Mouse (Mus musculus): ENCODE results near the gene Fam107b.
"Not testable (repeated sequence)": the region's sequence is repeated elsewhere in the genome, so short reads cannot be mapped to it uniquely, and the experiment has no call there.

Gene Fam107b

GRCm38 (mm10) chr2:3658900-3659299, 88.6 kb downstream of the Fam107b start:
- peak; percentile 82 for DNase-seq (ENCODE audit: low read depth, low spot score)

GRCm38 (mm10) chr2:3659300-3659910, 89.1 kb downstream of the Fam107b start:
- peak; percentile 33 for DNase-seq (ENCODE audit: low read depth, low spot score)

DNA sequence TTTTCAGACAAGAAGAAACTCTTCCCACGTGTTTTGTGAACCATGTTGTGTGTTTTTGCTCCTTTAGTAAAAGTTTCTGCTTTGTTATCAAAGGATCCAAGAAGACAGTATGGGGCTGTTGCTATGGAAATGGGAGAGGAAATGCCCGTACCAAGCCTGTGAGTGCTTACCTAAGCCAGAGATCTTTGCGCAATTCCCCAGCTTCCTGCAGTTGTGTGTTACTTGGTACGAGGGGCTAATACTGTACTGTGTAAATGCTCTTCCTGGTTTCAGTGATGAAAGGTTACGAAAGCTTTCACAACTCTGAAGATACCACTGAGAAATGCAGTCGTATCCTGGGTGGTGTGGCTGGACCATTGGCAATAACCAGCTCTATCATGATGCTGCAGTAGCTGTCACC, 93.8 kb downstream of the Fam107b start:
- DNase-seq (ENCODE audit: low read depth, low spot score) = no peak

- DNase-seq (ENCODE audit: low read depth, low spot score) = peak; percentile 32
Measured at GRCm38 (mm10) chr2:3668682-3669081, 98.4 kb downstream of the Fam107b start.

DNA sequence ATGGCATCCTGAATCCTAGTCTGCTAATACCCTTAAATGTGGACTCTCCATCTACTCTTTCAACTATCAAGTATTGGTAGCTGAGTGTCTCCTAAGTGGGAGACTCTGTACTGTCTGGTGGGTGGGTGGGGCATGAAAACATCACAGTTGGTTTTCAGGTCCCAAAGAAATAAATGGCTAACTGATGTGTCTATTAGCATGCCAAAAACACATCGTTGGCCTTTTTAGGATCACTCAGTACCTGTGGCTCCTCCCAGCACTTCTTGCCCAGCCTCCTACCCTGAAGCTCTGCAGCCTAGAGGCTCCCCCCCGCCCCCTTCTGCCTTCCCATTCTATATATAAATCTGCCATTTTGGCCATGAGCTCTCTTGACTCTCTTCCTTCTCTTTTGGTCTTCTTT, 99.4 kb downstream of the Fam107b start:
- no peak for DNase-seq (ENCODE audit: low read depth, low spot score)

GRCm38 (mm10) chr2:3672654-3673367, 102.5 kb downstream of the Fam107b start:
- DNase-seq (ENCODE audit: low read depth, low spot score) = no peak

- no peak for DNase-seq (ENCODE audit: low read depth, low spot score)
Measured at GRCm38 (mm10) chr2:3675481-3675880, 105.2 kb downstream of the Fam107b start.

DNA sequence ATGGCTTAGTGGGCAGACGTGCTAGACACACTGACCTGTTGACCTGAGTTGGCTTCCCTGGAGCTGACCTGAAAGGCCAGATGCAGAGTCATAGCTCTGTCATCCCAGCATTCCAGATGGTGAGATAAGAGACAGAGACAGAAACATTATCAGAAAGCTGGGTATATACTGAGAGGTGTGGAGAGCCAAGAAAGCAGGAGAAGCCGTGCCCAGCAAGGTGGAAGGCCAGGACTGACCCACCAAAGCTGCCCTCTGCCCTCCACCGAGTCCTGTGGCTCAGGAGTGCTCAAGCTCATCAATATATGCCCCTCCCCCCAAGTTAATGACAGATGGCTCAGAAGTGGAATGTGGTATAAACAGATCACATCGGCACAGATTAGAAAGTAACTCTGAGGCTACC, 112.4 kb downstream of the Fam107b start:
- DNase-seq (ENCODE audit: low read depth, low spot score) = no peak

- no peak for DNase-seq (ENCODE audit: low read depth, low spot score)
Measured at GRCm38 (mm10) chr2:3683343-3683742, 113.1 kb downstream of the Fam107b start.

DNA sequence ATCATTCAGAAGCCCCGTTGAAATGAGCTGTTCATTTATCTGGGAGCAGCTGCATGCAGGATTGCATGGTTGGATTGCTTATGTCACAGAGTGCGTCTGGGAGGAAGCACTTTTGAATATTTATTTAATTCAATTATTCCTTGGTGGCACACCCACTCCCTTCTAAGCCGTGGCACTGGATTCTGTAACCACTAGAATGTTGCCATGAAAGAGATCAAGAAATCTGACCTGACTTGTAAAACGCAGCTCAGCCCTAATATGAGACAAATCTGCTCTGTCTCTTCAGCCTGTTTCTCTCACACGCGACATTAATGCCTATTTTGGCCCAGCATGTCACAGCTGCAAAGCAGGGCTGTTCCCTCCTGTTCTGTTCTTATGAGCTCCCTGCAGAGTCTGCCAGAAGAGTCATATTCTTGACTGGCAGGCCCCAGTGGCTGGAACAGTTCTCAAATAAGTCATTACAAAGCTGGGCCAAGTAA, 113.5 kb downstream of the Fam107b start:
- no peak for DNase-seq (ENCODE audit: low read depth, low spot score)

GRCm38 (mm10) chr2:3690221-3690620, 119.9 kb downstream of the Fam107b start:
- no peak for DNase-seq (ENCODE audit: low read depth, low spot score)

DNA sequence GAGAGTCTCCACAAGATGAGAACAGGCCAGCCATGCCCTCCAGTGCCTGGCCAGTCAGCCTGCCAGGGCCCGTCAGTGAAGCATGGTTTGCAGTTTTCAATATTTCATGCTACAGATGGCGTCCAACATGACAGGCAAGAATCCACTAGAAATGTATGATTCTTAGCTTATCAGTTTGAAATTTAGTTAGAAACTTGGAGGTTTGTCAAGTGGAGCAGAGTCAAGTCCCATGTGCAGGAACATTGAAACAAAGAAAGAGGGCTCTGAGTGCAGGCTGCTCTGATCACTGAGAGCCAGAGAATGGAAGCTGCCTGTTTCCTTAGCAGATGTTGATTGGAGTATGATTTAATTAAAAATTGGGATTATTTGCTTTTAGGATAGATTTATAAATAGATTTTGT, 122.5 kb downstream of the Fam107b start:
- DNase-seq (ENCODE audit: low read depth, low spot score) = no peak

DNA sequence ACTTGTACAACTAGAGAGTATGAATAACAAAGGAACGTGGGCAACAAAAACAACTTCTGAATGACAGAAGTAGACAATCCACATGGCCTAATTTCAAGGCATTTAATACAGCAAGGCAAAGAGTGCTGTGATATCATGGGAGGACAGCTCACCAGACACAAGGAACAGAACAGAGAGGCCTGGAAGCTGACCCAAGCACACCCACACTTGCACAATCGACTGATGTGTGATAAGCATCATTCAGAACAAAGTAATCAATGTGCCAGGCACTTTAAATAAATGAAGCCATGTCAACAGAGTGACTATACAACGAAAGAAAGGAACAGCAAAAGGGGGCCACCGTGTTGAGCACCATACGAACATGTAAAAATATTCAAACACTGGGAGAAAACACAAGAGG, 125.6 kb downstream of the Fam107b start:
- DNase-seq (ENCODE audit: low read depth, low spot score) = no peak

- DNase-seq (ENCODE audit: low read depth, low spot score) = no peak
Measured at GRCm38 (mm10) chr2:3700368-3700767, 130.1 kb downstream of the Fam107b start.

- DNase-seq (ENCODE audit: low read depth, low spot score) = no peak
Measured at GRCm38 (mm10) chr2:3702640-3703190, 132.4 kb downstream of the Fam107b start.

GRCm38 (mm10) chr2:3703806-3704205, 133.5 kb downstream of the Fam107b start:
- peak; percentile 61 for DNase-seq (ENCODE audit: low read depth, low spot score)

GRCm38 (mm10) chr2:3704311-3705162, 134.2 kb downstream of the Fam107b start:
- DNase-seq (ENCODE audit: low read depth, low spot score) = no peak

GRCm38 (mm10) chr2:3705283-3705682, 135.0 kb downstream of the Fam107b start:
- DNase-seq (ENCODE audit: low read depth, low spot score) = not testable (repeated sequence)

DNA sequence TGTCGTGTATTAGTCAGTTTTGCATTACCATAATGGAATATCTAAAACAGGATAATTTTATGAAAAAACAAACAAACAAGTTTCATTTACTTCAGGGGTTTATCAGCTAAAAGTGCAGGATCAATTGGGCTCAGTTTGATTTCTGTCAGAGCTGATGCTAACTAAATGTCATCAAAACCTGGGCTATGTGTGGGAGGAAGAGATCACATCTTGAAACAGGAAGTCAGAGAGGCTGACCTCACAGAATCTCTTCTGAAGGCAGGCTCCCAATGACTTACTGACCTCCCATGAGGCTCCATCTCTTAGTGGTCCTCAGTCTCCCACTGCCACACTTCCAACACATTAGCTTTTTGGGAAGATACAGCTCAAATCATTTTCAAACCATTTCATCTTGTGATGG, 136.9 kb downstream of the Fam107b start:
- no peak for DNase-seq (ENCODE audit: low read depth, low spot score)

DNA sequence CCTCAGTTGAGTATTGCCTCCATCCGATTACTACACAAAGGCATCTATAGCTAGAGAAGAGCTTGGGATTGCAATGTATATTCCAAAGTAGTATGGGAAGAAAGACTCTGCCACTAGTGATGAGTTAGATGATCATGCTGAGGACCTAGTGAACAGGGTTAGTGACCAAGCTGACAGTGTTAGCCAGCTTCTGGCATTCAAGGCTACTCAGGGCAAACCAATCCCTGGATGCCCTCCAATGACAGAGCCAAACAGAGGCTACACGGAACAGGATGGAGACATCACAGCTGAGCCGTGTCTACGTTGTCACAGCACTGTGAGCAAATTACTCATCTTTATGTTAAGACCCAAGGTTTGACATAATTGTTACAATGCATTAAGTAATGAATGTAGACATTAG, 138.3 kb downstream of the Fam107b start:
- no peak for DNase-seq (ENCODE audit: low read depth, low spot score)

DNA sequence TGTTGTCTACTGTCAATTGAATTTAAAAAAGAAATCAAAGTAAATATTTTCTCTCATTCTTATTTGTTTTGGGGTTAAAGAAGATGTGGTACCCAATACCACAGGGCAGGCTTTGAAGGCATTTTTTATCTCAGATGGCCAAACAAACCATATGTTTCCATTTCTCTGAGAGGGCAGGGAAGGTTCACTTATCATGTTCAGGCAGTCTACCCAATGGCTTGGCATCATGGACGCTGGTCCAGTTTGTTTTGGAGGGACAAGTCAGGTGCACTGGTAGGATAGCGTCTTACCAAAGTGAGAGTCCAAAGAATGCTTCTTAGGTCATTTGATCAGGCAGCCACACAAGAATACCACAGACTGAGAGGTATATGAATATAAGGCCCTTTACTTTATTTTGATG, 139.6 kb downstream of the Fam107b start:
- no peak for DNase-seq (ENCODE audit: low read depth, low spot score)

DNA sequence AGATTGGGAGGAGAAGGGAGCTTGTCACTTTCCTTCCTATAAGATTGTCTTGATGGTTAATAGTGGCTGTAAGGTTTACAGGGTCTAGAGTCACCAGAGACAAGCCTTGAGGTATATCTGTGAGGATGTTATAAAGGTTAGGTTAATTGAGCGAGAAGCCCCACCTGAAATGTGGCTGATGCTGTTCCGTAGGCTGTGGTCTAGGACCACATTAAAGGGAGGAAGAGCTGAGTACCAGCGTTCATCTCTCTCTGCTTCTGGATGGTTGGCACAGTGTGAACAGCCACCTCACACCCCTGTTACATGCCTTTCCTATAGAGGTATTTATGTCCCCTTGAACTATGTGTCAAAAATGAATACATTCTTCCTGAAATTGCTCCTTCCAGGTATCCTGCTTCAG, 140.2 kb downstream of the Fam107b start:
- no peak for DNase-seq (ENCODE audit: low read depth, low spot score)

Measured in A20 (cell line).